Mouse (Mus musculus) fat pad, adult 2 months (tissue): Measurements from ENCODE around the gene Tanc1.

Source experiments
- DNase-seq: peaks from one replicate; pipeline ENCODE4 v3.0.0-alpha.2; 2011; ENCODE audit warnings: low read depth, low spot score; ENCODE audit errors: extremely low read depth

Gene Tanc1

DNA sequence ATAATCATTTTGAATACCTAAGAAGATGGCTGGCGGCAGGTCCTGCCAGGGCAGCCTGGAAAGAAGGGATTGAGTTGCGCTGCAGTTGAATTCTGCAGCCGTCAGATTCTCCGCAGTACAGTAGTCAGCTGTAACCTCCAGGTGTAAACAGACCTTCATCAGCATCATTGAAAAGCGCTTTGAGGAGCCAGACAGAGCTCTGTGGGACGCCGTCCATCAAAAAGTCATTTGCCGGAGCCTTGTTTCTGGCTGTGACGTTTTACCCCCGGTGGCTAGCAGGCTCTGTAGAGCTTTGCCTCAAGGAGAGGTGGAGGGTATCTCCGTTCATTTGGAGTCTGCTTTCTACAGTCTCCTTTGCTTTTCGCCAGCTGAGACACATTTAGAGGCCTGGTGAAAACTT lies 36.6 kb downstream of the Tanc1 start:
- no peak for DNase-seq

DNA sequence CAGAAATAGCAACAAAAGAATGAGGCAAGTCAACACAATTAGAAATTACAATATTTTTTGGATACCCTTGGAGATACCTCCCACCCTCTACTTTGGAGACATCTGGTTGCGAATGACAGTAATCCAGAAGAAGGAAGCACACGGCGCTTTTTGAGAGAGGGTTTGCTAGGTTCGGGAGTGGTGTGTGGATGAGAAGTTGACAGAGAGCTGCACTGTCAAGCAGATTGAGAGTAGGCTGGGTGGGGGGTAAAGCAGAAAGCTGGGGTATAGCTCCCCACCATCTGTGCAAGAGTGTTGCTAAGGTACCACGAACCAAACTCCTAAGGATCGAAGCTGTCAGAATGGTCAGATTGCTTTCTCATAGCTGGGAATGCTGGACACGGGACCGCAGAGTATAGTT lies 40.0 kb downstream of the Tanc1 start:
- no peak for DNase-seq

DNA sequence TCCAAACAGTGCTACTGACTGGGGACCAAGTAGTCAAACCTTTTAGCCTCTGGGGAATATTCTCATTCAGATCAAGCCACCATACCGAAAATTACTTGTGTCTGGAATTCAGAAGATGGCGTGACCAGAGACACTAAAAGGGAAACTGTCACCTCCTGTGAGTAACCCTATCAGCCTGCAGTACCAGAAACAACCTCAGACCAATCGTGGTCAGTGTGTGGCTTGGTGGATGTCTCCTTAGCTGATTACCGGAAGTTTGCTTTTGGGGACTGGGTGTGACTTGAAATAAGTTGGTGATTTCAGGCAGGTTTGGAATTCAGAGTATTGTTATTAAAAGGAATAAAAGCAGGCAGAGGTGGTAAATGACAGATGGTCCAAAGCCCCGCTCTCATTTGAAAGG lies 40.9 kb downstream of the Tanc1 start:
- no peak for DNase-seq

DNA sequence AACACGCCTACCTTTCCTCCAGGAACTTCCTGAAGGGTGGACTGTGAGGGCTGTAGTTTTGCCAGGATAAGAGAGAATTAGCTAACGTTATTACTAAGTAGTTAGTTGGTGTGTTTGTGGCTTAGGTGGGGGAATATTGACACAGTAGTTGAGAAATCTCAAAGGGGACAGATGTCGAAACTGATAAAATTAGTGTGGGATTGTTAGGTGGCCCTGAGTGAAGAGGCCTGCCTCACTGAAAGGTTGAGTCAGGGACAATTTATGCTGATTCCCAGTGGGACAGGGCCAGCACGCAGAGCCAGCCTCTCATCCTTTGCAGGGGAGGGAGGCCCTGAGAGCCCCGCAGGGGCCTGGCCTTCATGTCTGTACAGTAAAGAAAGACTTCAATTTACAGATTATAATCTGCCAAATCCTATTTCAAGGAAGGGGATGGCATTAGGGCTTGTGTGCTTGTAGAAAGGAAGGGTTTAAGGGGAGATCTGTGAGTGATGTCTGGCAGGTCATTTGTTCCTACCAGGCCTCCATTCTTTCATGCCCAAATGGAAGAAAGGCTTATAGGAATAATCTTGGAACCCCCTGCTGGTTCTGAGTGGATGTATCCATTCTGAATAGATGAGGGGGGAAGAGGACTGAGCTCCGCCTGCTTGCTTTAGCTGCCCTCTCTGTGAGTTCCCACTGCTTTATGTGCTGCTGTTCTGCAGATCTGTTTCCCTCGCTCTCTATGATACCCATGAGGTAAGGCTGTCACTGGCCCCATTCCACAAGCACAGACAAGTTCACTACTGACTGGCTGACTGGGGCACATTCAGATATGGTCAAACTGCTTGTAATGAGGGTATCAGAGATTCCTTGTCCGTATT lies 41.7 kb downstream of the Tanc1 start:
- DNase-seq = no peak

DNA sequence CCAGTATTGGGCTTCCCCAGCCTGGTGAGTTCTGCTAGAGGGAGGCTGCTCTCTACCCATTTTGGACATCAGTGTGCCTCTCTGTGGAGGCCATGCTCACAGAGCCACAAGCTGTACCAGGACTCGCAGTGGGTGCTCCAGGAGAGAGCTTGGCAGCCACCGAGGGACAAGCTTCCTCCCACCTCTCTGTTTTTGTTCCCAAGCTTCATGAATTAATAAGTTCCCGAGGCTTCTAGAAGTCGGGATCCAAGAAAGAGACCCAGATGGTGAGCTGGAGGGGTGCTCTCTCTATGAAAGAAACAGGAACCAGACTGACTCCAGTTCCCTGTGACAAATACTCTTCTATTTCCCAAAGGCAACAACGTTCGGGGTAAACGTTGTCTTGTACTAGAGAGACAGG lies 43.6 kb downstream of the Tanc1 start:
- DNase-seq = no peak

DNA sequence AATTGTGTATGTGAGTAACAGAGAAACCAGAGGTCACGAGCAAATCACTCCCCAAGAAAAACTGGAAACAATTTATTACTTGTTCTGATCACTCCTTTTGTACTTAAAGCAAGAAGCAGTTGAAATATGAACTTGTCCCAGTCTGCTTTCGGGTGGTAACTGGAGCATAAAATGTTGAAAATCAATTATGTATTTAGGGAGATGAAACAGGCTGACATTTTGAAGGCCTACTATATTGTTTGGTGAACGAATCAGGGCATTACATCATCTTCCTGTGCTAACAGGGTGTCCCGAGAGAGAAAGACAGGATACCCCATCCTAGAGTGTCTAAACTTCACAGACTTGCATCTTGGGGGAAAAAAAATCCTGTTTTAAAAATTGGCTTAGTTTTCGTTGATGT lies 44.8 kb downstream of the Tanc1 start:
- DNase-seq = no peak

DNA sequence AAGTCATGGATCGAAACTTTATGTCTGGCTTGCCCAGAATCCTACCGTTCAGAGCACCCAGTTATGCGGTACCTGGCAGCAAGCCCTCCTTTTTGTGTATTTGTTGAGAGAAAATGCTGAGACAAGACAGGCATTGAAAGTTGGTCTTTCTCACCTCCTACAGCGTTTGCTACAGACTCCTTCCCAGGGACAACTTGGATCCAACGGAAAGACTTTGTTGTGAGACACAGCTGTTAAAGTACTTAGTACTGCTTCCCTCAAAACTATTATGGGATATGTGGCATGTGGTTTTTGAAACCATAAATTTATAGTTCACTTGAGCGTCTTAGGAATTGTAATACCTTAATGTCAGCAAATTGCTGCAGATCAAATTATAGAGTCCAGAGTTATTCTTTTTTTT lies 47.8 kb downstream of the Tanc1 start:
- no peak for DNase-seq

DNA sequence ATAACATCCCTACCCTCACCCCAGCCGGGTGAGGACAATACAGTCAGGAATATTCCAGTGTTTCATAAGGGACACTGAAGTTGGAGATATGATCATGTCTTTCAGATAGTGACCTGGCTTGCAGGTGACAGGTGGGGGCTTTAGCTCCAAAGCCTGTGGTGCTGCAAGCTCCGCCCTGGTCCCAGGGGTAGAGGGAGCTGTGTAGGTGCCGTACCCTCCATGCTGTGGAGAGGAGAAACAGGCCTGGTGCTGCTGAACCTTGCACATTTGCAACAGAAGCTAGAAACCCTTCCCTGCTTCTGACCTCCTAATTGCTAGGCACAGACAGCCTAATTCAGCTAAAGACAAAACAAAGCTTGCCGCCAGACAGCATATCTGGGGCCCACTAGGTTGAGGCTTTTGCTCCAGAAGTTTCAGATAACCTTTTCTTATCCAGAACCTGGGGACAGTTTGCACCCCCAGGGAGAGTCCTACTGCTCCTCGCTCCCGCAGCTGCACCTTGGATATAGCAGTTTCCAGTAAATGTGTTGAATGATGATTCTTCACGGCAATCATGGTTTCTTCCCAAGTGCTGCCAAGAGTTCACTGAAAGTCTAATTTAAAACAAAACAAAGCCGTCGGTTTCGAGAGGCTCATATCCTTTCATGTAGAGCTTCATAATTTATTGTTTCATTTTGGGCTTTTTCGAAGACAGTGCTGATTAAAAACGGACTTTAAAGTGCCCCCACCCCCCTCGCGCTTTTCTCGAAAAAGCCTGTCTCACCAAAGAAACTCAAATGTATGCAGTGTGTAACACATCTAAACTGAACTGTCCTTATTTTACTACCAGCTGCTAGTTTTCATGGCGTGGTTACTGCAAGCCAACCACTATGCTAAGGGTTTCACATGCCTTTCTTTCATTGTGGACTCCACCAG lies 49.3 kb downstream of the Tanc1 start:
- DNase-seq = no peak

DNA sequence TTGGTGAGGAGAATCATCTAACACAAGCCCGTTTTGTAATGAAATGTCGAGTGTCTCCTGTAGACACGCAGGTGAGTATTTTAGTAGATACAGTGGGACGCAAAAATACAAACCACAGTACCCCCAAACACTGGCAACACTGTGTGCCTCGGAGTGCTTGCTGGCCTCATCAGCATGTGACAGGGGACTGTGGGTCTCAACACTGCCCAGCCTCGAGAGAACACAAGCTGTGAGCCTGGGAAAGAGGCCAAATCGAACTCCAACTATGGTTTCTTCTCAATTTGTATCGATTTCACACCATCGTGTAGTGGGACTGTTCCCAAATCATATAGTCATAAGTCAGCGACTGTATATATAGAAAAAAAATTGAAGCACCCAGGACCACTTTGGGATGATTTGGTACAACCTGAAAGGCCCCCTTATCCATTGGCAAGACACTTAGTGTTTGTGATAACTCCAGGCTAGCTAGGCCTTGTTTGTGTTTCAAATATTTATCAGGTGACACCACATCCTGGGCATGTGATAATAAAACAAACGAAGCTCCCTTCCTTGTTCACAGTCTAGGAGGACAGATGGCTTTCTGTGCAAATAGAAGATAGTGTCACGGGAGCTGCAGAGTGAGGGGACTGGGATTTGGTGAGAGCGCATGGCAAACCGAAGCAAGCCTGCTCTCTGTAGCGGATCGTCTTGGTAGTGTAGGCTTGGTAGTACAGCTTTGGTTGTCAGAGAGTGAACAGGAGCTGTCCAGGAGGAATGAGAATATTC lies 53.1 kb downstream of the Tanc1 start:
- no peak for DNase-seq

DNA sequence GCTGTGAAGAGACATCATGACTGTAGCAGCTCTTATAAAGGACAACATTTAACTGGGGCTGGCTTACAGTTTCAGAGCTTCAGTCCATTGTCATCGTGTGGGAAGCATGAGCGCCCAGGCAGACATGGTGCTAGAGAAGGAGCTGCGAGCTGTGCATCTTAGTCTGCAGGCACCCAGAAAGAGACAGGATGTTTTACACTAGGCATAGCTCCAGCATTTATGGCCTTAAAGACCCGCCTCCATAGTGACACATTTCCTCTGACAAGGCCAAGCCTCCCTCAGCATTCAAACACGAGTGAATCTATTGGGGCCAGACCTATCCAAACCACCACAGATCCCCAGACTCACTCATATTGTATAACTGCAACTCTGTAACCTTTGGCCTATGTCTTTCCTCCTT lies 54.7 kb downstream of the Tanc1 start:
- DNase-seq = no peak

DNA sequence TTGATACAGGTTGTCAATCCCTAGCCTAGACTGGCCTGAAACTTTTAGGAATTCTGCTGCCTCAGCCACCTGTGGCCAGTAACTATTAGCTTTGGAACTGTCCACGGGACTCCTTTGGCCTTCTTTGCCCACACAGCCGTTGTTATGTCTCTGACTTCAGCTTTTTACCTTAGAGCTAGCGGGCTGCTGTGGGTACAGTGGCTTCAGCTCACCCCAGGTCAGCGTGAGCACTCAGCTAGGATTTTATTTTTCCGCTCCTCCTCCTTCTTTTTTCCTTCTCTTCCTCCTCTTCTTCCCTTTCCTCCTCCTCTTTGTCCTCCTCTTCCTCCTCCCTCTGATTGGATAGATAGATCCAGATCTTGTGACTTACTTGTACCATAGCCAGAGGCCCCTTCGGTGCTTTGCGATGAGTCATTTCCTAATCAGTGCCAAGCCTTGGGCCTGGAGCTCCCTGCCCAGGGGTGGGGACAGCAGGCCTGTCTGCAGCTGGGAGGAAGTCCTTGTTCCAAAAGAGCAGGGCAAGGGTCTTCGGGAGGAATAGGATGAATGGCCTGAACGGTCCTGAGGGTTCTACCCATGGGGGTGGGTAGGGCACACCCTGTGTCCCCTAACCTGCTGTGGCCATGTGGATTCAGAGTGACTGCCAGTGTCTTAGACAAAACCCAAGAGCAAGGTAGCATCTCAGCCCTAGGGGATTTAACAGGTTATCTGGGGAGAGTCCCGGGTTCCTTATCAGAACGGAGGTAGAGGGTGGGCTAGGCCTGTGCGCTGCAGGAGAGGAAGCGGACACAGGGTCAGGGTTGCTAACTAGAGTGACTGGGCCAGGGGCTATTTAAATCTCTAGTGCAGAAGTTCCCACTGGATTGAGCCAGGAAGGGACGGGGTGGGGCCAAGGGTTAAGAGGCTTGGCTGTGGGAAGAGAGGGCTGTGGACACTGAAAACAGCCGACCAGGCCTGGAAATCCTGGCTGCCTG lies 58.5 kb downstream of the Tanc1 start:
- DNase-seq = no peak

DNA sequence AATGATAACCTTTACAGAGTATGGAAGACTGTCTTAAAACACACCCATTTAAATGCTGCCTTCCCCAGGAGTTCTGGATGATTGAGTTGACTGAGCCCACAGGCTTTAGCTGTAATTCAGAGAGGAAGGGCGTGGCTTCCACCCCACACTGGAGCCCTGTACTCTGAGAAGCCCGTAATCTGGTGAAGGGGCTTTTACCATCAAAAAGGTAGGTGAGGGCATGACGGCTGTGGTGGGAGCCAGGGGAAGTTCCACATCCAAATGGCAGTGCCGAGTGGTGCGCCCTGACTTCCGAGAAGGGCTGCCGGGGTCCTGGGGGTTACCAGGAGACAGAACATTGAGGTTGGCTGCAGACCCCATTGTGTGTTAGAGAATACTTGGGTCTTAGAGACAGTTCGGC lies 59.8 kb downstream of the Tanc1 start:
- DNase-seq = no peak

DNA sequence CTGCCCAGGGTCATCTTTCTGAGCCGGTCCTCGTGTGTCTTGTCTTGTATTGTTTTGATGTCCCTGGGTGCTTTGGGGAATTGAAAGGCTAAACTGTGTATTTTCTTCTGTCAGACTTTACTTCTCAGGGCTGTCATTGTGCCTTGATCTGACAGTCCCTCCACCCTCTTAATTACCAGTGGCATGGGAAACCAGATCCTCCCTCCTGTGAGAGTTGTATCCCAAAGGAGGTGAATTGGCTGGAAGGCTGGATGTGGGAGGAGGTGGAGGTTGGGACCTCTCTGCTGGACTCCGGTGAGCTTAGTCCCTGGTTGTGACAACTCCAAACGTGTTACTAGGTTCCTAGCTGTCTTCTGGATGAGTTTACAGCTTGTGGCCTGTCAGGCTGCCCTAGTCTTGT lies 60.2 kb downstream of the Tanc1 start:
- DNase-seq = no peak

DNA sequence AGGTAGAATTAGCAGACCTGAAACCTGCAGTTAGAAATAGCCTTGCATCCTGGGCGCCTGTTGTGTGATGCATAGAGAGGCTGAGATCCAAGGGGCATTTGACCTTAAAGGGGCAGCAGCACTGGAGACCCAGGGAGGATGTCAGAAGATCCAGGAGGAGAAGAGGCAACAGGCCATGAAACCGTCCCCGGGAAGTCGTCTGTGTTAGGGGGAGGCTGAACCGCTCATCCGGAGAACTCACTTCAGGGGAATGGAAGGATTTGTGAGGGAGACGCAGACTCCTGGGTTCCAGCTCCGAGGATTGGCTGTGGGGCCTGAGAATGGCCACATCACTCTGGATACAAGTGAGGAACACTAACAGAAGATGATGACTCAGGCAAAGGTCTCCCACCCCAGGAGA lies 60.8 kb downstream of the Tanc1 start:
- DNase-seq = no peak

DNA sequence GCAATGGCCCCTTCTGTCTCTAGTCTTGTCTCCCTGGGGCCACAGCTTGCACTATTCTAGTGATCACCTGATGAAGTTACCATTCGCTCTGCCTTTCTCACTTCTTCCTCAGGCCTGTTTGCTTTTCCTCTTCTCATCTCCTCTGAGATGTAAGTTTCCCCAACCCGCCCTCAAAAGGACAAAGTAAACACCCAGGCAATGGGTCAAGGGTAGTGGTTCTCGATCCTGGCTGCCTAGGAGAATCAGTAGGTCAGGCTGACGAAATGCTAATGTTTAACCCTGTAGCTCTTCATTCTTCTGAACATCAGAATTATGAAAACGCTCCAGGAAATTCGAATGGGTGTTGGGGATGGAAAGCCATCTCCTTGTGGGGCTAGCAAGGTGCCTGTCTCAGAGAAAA lies 61.5 kb downstream of the Tanc1 start:
- DNase-seq = no peak

DNA sequence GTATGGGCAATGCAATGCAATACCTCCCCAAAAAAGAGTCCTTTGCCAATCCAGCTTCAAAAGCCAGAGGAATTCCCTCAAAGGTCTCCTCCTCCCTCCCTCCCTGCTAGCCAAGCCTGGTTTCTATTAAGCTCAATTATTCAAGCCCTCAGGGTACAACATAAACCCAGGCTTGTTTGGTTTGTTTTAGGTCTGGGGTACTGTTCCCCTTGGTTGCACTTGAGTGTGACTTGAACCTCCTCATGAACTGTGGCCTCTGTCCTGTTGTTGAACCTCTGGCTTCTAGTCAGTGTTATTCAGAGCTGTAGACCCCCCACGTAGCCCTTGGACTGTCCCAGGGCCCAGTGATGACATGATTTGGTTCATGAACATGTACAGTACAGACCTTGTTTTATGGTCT lies 62.0 kb downstream of the Tanc1 start:
- no peak for DNase-seq

DNA sequence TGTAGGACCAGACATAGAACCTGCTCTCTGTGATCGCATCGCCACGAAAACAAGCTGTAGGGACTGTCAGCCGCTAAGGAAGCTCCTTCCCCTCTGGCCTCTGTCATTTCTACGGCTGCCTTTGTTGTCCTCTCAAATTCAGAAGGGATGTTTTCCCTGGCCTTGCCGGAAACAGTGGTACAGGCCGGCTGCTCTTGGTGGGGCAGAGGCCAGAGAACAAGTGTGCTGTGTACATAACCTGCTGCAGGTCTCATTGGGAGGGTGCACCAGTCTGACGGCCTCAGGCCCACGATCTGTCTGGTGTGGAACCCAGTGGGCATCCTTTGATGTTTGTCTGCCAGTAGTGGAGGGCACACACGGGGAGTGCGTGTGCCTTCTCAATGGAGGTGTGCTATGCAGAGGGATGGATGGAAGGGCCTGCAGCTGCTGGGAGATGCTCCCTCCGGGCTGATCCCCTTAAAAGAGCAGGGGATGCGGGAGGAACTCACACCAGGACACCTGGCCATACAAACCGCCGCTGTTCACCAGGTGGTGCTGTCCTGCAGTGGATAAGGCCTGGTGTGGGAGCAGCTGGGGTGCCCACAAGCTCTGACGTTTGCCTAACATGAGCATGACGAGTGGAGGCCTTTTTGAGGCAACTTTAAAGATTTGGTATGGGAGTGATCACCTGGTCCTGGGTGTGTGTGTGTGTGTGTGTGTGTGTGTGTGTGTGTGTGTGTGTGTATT lies 63.6 kb downstream of the Tanc1 start:
- DNase-seq = no peak

DNA sequence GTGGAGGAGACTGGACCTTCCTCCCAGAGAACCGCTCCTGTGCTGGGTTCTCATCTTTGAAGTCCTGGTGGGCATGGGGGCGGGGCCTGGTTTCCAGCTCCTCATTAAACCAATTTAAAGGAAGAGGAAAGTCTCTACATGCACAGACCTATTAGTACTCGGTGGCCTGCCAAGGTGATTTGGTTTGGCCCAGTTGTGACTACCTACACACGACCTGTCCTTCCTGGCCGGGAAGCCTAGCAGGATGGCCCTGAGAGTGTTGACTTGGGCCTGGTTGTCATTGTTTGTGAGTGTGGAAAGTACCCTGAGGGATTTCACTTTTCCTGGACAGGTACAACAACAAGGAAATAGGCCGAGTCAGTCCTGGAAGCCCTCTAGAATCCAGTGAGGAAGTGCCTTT lies 64.2 kb downstream of the Tanc1 start:
- DNase-seq = peak; percentile 79

DNA sequence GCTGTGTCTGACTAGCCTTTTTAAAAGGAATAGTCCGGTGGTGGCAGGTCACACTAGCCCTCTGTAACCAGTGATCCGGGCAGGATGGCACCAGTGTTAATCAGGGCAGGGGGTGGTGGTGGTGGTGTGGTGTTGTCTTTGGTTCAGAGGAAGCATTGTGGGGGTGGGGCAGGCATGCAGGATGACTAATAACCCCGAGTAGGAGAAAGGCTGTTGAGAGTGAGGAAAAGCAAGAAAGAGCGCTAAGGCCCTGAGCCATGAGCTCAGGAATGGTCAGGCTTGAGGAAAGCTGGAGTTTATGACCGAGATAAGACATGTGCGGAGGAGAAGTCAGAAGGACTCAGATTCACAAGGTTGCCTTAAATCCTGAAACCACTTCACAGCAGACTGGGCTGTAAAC lies 64.6 kb downstream of the Tanc1 start:
- no peak for DNase-seq
